Mouse (Mus musculus) left cerebral cortex, postnatal 14 days (tissue): ENCODE data around the gene Hpca. TPM values are rescaled to one million over a fixed set of nuclear protein-coding genes. Genes with fewer than 3 reads are reported as not detected.

ENCODE experiments used
- DNase-seq, 2 experiments: peaks; one replicate each; pipeline ENCODE4 v3.0.0; 2021 to 2022; ENCODE audit warnings: low spot score in 2 of 2, mixed read lengths in 1 of 2
- intact Hi-C: fragments of 180-260 bp; cut with DNase I; formaldehyde crosslinking; loops from one replicate; pipeline ENCODE4 v1.15.1; 2025
- long read RNA-seq, 2 experiments: library from polyadenylated mRNA; stranded (forward); transcript quantifications; one replicate each; pipeline ENCODE4 v2.0.0; 2021
- total RNA-seq, 2 experiments: library from RNA; stranded (reverse); gene quantifications; 2 replicates each; pipeline ENCODE4 v1.2.3; 2021

Hpca gene
- 100 to 1,000 TPM; 562 to 615 TPM for total RNA-seq
- long read RNA-seq, experiment 1, transcript Hpca-204 (6 exons, 1,847 nt): minor isoform, 11 of 848 reads
- long read RNA-seq, experiment 1, transcript Hpca-203 (4 exons, 1,568 nt): minor isoform, 22 of 848 reads
- long read RNA-seq, experiment 1, transcript Hpca-202 (3 exons, 1,666 nt): minor isoform, 51 of 848 reads
- long read RNA-seq, experiment 1, transcript Hpca-201 (4 exons, 1,525 nt): major isoform, 659 of 848 reads
- long read RNA-seq, experiment 1, partial matches to known transcripts: 14 of 848 reads
- long read RNA-seq, experiment 1, other reads (novel, unspliced or antisense): 87 of 848 reads
- long read RNA-seq, experiment 2, transcript Hpca-201 (4 exons, 1,525 nt): major isoform, 483 of 610 reads
- long read RNA-seq, experiment 2, transcript Hpca-202 (3 exons, 1,666 nt): minor isoform, 34 of 610 reads
- long read RNA-seq, experiment 2, transcript Hpca-204 (6 exons, 1,847 nt): minor isoform, 10 of 610 reads
- long read RNA-seq, experiment 2, transcript Hpca-203 (4 exons, 1,568 nt): minor isoform, 12 of 610 reads
- long read RNA-seq, experiment 2, partial matches to known transcripts: 12 of 610 reads
- long read RNA-seq, experiment 2, other reads (novel, unspliced or antisense): 55 of 610 reads

GRCm38 (mm10) chr4:129121569-129122086 is at the start of gene Hpca:
Hpca (minus strand) TSS chr4:129122036.
- intact Hi-C loops: no loop called here
- no peak for DNase-seq

- DNase-seq: no peak
- intact Hi-C loops: no loop called here
These were observed 39.9 kb upstream of the Hpca start for GRCm38 (mm10) chr4:129161581-129162255.

DNA sequence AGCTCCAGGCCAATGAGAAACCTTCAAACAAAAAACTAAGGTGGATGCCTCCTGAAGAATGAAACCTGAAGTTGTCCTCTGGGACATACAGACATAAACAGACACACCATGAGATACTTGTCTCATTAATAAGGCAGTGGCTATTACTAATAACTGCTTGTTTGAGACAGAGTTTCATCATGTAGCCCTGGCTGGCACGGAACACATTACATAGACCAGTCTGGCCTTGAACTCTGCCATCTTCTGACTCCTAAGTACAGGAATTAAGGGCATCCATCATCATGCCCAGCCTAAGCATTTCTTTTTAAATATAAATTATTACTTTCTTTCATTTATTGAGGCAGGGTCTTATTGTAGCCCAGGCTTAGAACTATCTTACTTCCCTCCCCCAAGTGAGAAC is 39.2 kb upstream of the Hpca start:
- DNase-seq: no peak
- intact Hi-C loops: no loop called here

DNA sequence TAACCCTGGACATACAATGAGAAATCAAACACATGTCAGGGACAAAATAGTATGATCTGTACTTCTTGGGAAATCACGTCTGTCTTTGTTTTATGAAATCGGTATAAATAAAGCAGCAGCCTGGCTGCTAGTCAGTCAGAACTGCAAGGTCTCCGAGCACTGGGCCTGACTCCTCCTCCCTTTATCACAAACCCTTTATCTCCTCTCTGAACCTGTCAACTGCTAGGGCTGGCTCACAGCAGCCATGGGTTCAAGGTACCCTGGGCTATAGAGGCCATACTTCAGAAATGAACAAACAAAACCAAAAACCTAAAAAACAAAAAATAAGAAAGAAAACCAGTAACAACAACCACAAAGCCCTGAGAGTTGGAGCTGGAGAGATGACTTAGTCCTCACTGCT is 36.7 kb upstream of the Hpca start:
- intact Hi-C loops: no loop called here
- DNase-seq: no peak

- DNase-seq: no peak
- intact Hi-C loops: no loop called here
These were observed 35.7 kb upstream of the Hpca start for GRCm38 (mm10) chr4:129157541-129157940.

DNA sequence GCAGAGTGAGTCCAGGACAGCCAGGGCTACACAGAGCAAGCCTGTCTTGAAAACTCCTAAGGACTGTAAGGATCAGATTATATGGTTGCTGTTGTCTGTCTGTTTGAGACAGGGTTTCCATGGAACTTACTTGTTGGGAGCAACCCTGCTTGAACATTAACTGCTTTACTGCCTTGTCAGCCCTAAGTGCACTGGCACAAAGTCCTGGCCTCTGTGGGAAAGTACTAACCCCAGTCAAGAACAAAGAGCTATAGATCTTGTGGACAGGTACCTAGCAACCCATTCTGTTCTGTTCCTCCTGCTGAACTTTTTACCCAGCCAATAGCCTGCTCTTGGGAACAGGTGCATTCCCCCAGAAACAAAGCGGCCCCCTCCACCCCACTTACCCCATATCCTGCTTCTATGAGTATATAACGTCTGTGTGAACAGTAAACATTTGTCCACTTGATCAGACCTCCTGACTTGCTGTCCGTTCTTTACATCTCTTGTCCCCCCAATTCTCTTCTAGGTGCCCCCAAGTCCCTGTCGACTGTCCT is 29.5 kb upstream of the Hpca start:
- intact Hi-C loops: no loop called here
- no peak for DNase-seq

GRCm38 (mm10) chr4:129149321-129149720 is 27.5 kb upstream of the Hpca start:
- DNase-seq: no peak
- intact Hi-C loops: no loop called here

DNA sequence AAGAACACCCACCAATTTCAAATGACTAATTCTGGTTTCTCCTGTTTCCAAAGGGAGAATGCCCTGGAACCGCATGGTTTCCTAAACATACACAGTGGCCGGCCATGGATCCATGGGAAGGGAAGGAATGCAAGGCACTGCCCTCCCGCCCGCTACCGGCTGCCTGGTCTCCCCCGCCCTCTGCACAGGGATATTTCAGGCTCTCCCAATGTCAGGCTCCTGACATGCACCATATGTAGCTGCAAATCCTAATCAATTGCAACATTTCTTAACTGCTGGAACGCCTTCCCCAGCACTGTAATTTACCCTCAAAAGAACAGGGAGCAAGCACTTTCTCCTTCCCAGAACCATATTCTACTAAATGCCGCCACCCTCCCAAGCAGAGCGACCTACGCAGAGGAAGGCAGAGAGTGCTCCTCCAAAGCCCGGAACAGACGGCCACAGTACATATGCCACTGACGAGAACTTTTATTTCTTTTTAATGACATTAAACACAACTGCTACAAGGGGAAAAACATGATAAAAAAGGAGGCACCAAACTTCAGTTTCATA is 25.8 kb upstream of the Hpca start:
- intact Hi-C loops: no loop called here
- no peak for DNase-seq

DNA sequence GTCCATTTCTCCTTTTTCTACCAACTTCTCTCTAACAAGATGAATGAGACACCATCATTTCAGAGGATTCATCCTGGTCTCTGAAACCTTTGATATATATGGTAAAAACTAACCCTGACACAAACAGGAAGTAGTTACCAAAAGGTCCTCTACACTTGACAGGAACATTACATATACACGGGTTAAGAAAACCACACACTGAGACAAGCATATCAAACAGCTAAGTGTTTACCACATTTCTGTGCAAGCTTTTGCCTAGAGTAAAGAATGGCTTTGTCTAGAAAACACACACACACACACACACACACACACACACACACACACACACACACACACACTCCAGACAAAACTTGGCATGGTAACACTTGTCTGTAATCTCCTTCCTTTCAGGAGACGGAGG is 24.6 kb upstream of the Hpca start:
- DNase-seq: no peak
- intact Hi-C loops: no loop called here

DNA sequence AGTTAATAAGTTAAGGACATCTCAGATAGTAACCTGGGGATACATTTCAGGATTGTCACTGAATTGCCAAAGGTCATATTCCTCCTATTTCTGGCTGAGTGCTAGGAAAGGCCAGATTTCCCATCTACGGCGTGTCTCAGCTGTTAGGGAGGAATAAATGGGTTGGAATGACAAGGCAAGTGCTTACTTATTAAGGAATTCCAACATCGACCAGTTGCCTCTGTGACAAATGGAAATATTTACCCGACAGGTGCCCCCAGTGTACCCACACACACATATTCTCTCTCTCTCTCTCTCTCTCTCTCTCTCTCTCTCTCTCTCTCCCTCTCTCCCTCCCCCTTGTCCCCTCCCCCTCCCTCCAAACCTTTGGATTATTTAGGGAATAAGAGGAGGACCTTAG is 24.1 kb upstream of the Hpca start:
- DNase-seq: no peak
- intact Hi-C loops: no loop called here

- intact Hi-C loops: no loop called here
These were observed 23.6 kb upstream of the Hpca start for GRCm38 (mm10) chr4:129145411-129145810.

DNA sequence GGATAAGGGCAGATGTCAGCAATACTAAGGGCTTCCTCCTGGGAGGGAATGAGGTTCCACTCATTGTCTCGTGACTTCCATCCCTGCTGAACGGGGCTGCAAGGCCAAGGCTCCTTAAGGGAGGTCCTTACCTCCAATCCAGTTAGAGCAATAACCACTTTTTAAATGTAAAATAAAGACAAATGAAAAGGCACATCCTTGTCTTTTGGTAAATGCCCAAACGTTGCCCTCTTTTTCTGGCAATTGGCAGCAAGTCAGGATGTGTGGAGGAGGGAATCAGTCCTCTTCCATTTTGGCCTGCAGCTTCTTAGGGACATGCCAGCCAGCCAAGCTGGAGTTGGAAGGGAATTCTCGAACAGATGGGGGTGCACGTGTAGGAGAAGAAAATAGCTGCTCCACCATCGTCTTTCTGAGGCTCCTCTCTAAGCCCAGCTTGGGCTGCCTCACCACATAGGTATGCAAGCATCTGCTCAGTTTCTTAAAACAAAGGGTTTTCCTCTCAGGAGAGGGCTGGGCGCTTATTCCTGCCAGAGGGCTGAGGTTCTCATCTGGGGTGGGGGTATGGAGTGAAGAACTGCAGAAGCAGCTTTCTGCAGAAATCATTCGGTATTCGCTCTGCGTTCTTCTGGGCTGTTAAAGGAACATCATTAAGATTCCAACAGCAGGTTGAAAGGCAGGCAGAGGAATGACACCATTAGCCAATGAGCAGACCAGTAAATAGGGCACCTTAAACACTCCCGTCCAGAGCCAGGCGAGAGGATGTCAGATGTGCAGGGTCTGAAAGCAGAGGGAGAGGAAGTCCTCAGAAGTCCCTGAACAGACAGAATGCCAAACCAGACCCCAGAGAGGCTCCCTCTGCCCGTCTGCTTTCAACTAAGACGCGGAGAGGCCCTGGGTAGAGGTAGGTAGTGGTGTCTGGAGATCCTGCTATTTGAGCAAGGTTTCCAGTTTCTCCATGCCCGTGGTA is 22.8 kb upstream of the Hpca start:
- peak; percentile 86 to 90 for DNase-seq
- intact Hi-C loops: no loop called here

More at GRCm38 (mm10) chr4:129145411-129145810, 23.6 kb upstream of the Hpca start:
- DNase-seq: no peak

DNA sequence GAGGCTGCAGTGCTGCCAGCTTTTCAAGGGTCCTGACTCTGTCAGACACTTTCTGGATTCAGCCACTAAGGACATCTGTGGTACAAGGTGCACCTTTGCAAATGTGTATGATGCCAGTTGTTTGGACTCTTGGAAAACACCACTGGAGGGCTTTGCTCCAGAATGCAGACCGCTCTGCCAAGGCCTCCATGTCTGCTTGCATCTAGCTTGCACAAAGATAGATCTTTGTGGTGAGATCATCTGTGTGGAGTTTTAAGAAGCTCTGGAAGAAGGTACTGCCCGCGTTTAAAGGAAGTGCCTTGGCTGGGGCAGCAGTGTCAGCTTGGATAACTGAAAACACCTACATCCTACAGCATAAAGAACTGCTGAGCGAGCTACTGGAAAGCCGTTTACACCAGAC is 21.7 kb upstream of the Hpca start:
- no peak for DNase-seq
- intact Hi-C loops: no loop called here

DNA sequence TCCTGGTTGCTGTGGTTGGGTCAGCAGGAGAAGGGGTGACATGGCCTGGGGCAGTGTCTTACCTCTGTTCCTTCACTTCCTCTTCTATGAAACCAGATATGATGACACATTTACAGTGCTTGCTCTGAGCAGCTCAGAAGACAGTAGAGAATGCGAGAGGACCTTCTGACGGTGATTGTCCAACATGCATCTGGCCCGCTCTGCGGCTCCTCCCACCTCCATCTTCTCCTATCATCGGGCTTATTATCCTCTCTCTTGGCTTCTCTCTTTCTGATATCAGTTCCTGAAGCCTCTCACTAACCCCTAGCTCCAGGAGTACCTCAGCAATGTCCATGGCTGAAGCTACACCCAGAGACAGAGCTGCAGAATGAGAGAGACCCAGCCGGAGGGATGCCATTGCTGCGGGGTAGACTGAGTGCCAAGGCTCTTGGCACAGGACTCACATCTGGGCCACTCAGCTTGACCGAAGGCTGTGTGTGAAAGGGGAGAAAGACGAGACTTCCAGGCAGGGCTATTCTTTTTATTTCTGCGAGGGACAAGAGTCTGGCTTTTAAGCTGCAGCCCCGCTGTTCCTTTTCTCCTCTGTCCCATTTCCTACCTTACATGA is 20.7 kb upstream of the Hpca start:
- intact Hi-C loops: no loop called here
- no peak for DNase-seq

DNA sequence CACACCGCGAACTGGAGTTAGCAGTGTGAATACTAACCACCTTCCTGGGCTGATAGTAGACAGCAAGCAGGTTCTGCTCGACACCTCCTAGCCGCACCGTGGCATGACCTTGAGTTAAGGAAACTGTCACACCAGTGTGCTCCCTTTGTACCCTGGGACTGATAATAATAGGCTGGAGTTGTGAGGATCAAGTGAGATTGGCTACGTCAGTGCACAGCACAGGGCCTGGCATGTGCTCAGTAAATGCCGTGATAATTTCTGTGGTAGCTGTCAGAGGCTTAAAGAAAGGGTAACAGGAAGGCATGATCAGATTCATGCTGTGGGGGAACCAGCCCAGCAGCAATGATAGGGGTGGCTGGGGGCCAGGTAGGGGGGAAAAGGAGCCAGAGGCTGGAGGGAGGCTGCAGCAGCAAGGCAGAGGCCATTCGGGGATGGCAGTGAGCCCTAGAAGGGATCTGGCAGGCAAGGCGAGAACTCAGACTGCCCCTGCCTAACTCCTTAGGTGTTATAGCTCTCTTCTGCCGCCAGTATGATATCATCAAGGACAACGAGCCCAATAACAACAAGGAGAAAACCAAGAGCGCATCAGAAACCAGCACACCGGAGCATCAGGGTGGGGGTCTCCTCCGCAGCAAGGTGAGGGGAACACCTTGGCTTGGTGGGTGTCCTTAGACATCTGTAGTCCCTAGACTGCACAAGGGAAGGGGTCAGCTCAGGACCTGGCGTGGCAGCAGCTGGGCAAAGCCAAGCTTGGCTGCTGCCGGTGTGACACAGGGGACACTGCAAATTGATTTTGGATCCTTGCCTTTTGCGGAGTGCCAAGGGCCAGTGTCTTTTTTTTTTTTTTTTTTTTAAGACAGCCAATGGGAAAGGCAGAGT is 20.0 kb upstream of the Hpca start:
- no peak for DNase-seq
- intact Hi-C loops: no loop called here

DNA sequence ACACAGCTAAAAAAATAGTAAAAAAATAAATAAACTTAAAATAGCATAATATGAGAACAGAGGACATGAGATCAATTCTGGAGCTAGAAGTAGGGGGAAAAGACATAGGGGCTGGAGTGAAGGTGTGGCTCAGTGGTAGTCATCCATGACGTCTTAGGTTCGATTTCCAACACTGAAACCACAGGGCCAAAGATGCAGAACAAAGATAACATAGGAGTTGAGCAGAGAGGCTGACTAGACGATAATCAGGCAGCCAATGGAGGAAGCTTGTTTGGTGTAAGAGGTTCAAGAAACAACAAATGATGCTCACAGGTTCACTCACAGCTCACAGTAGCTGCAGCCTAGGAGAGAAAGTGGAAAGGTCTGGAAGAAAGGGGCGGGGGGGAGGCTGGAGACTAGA is 19.0 kb upstream of the Hpca start:
- no peak for DNase-seq
- intact Hi-C loops: no loop called here

DNA sequence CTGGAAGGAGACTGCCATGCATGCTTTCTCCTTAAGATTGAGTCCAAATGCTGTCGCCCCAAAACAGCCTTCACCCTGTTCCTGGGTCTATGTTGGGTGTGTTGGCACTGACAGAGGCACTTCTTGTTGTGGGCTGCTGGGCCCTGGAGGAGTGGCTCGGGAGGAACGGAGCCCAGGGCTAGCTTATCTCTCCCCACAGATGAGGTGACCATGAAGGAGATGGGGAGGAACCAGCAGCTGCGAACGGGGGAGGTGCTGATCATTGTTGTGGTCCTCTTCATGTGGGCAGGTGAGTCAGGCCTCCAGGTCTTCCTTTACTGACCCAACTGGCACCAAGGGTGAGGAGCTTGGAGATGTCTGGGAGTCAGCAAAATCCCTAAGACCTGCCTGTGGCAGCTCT is 17.8 kb upstream of the Hpca start:
- no peak for DNase-seq
- intact Hi-C loops: loop anchor here (10.0 kb wide), 1 partner anchor 45 kb away; the partner anchor contains the start of genes S100pbp and Yars
